Mouse (Mus musculus): ENCODE measurements around the gene Car7. TPM values are rescaled to one million over a fixed set of nuclear protein-coding genes. Genes with fewer than 3 reads are reported as not detected.

Car7 gene
- polyA plus RNA-seq, 1 experiment: 1.4 TPM

- H3K4me1 ChIP-seq (ENCODE audit: control insufficient read depth, insufficient read depth, insufficient read length): peaks cover 8% of the 10 kb centered on the region
- H3K27me3 ChIP-seq (ENCODE audit: control insufficient read depth, insufficient read depth, low read length): no peaks in the 10 kb centered on the region
- 1% methylated on average over 9 of the region's 9 CpGs for WGBS
- DNase-seq (ENCODE audit: low read depth in 1 of 2, low spot score in 2 of 2): peak in 1 of 2 experiments; percentile 30
- peak overlapping the region; percentile 59 for H3K4me3 ChIP-seq (ENCODE audit: extremely low read depth, insufficient read depth, insufficient read length)
- peak overlapping the region; percentile 6; the same call in 1 of the 2 replicates for H3K27ac ChIP-seq (ENCODE audit: insufficient read depth, low read length)
- no peak for TF ChIP-seq POLR2A (IDR thresholded peaks at IDR 0.05; ENCODE audit: low read depth, low read length)
- TF ChIP-seq CTCF (IDR thresholded peaks at IDR 0.05; ENCODE audit: extremely low read depth, insufficient read depth, insufficient read length, insufficient replicate concordance): no peak
- H3K36me3 ChIP-seq (ENCODE audit: control insufficient read depth, insufficient read depth, low read length): no peaks in the 10 kb centered on the region; the same call in none of the 2 replicates
These were observed 271 bp downstream of the Car7 start for GRCm38 (mm10) chr8:104534779-104535141.

- Histone ChIP-seq H3K27ac (ENCODE audit: insufficient read depth, low read length) (no peak overlapping the region), H3K4me1 (ENCODE audit: control insufficient read depth, insufficient read depth, insufficient read length) (peaks cover 8% of the 10 kb centered on the region), H3K27me3 (ENCODE audit: control insufficient read depth, insufficient read depth, low read length) (no peaks in the 10 kb centered on the region), H3K36me3 (ENCODE audit: control insufficient read depth, insufficient read depth, low read length) (no peaks in the 10 kb centered on the region), H3K4me3 (ENCODE audit: extremely low read depth, insufficient read depth, insufficient read length) (peak overlapping the region; percentile 59)
- TF ChIP-seq CTCF (IDR thresholded peaks at IDR 0.05; ENCODE audit: extremely low read depth, insufficient read depth, insufficient read length, insufficient replicate concordance) (no peak), POLR2A (IDR thresholded peaks at IDR 0.05; ENCODE audit: low read depth, low read length) (no peak)
- no peak for DNase-seq (ENCODE audit: low read depth in 1 of 2, low spot score in 2 of 2)
- WGBS: 10% methylated on average over 7 of the region's 7 CpGs
These were observed 889 bp downstream of the Car7 start for GRCm38 (mm10) chr8:104535378-104535777.

- no peak overlapping the region for H3K27ac ChIP-seq (ENCODE audit: insufficient read depth, low read length)
- DNase-seq (ENCODE audit: low read depth in 1 of 2, low spot score in 2 of 2): no peak
- no peaks in the 10 kb centered on the region for H3K36me3 ChIP-seq (ENCODE audit: control insufficient read depth, insufficient read depth, low read length)
- H3K4me3 ChIP-seq (ENCODE audit: extremely low read depth, insufficient read depth, insufficient read length): no peak overlapping the region
- WGBS: 70% methylated on average over 4 of the region's 4 CpGs
- TF ChIP-seq CTCF (IDR thresholded peaks at IDR 0.05; ENCODE audit: extremely low read depth, insufficient read depth, insufficient read length, insufficient replicate concordance) (no peak), POLR2A (IDR thresholded peaks at IDR 0.05; ENCODE audit: low read depth, low read length) (no peak)
- H3K27me3 ChIP-seq (ENCODE audit: control insufficient read depth, insufficient read depth, low read length): peaks cover 6% of the 10 kb centered on the region
- peaks cover 13% of the 10 kb centered on the region for H3K4me1 ChIP-seq (ENCODE audit: control insufficient read depth, insufficient read depth, insufficient read length)
These were observed 1.5 kb downstream of the Car7 start for GRCm38 (mm10) chr8:104536028-104536427.

GRCm38 (mm10) chr8:104538896-104539295, 4.4 kb downstream of the Car7 start:
- no peaks in the 10 kb centered on the region for H3K36me3 ChIP-seq (ENCODE audit: control insufficient read depth, insufficient read depth, low read length)
- peaks cover 12% of the 10 kb centered on the region for H3K4me1 ChIP-seq (ENCODE audit: control insufficient read depth, insufficient read depth, insufficient read length)
- no peak overlapping the region for H3K27ac ChIP-seq (ENCODE audit: insufficient read depth, low read length)
- TF ChIP-seq CTCF (IDR thresholded peaks at IDR 0.05; ENCODE audit: extremely low read depth, insufficient read depth, insufficient read length, insufficient replicate concordance): no peak
- no peak for TF ChIP-seq POLR2A (IDR thresholded peaks at IDR 0.05; ENCODE audit: low read depth, low read length)
- DNase-seq (ENCODE audit: low read depth in 1 of 2, low spot score in 2 of 2): no peak
- WGBS: 94% methylated on average over 4 of the region's 4 CpGs
- no peak overlapping the region for H3K4me3 ChIP-seq (ENCODE audit: extremely low read depth, insufficient read depth, insufficient read length)
- peaks cover 20% of the 10 kb centered on the region for H3K27me3 ChIP-seq (ENCODE audit: control insufficient read depth, insufficient read depth, low read length)

- H3K27me3 ChIP-seq (ENCODE audit: control insufficient read depth, insufficient read depth, low read length): peaks cover 20% of the 10 kb centered on the region
- H3K27ac ChIP-seq (ENCODE audit: insufficient read depth, low read length): no peak overlapping the region
- no peak for DNase-seq (ENCODE audit: low read depth in 1 of 2, low spot score in 2 of 2)
- no peaks in the 10 kb centered on the region for H3K36me3 ChIP-seq (ENCODE audit: control insufficient read depth, insufficient read depth, low read length)
- no peak overlapping the region for H3K4me3 ChIP-seq (ENCODE audit: extremely low read depth, insufficient read depth, insufficient read length)
- TF ChIP-seq CTCF (IDR thresholded peaks at IDR 0.05; ENCODE audit: extremely low read depth, insufficient read depth, insufficient read length, insufficient replicate concordance) (no peak), POLR2A (IDR thresholded peaks at IDR 0.05; ENCODE audit: low read depth, low read length) (no peak)
- H3K4me1 ChIP-seq (ENCODE audit: control insufficient read depth, insufficient read depth, insufficient read length): peaks cover 12% of the 10 kb centered on the region
- 95% methylated on average over 2 of the region's 2 CpGs for WGBS
These were observed 5.1 kb downstream of the Car7 start for GRCm38 (mm10) chr8:104539566-104539965.

GRCm38 (mm10) chr8:104540238-104540637, 5.7 kb downstream of the Car7 start:
- no peak for DNase-seq (ENCODE audit: low read depth in 1 of 2, low spot score in 2 of 2)
- H3K36me3 ChIP-seq (ENCODE audit: control insufficient read depth, insufficient read depth, low read length): no peaks in the 10 kb centered on the region
- TF ChIP-seq CTCF (IDR thresholded peaks at IDR 0.05; ENCODE audit: extremely low read depth, insufficient read depth, insufficient read length, insufficient replicate concordance): no peak
- no peak for TF ChIP-seq POLR2A (IDR thresholded peaks at IDR 0.05; ENCODE audit: low read depth, low read length)
- H3K27ac ChIP-seq (ENCODE audit: insufficient read depth, low read length): no peak overlapping the region
- WGBS: 61% methylated on average over 7 of the region's 7 CpGs
- peaks cover 20% of the 10 kb centered on the region for H3K27me3 ChIP-seq (ENCODE audit: control insufficient read depth, insufficient read depth, low read length)
- H3K4me1 ChIP-seq (ENCODE audit: control insufficient read depth, insufficient read depth, insufficient read length): peaks cover 12% of the 10 kb centered on the region
- no peak overlapping the region for H3K4me3 ChIP-seq (ENCODE audit: extremely low read depth, insufficient read depth, insufficient read length)

GRCm38 (mm10) chr8:104540710-104541514, 6.4 kb downstream of the Car7 start:
- 3% methylated on average over 76 of the region's 76 CpGs for WGBS
- H3K4me1 ChIP-seq (ENCODE audit: control insufficient read depth, insufficient read depth, insufficient read length): peaks cover 9% of the 10 kb centered on the region
- peak overlapping the region; percentile 30; the same call in 1 of the 2 replicates for H3K4me3 ChIP-seq (ENCODE audit: extremely low read depth, insufficient read depth, insufficient read length)
- TF ChIP-seq CTCF (IDR thresholded peaks at IDR 0.05; ENCODE audit: extremely low read depth, insufficient read depth, insufficient read length, insufficient replicate concordance) (no peak), POLR2A (IDR thresholded peaks at IDR 0.05; ENCODE audit: low read depth, low read length) (no peak)
- peaks cover 20% of the 10 kb centered on the region for H3K27me3 ChIP-seq (ENCODE audit: control insufficient read depth, insufficient read depth, low read length)
- DNase-seq (ENCODE audit: low read depth in 1 of 2, low spot score in 2 of 2): no peak
- no peak overlapping the region for H3K27ac ChIP-seq (ENCODE audit: insufficient read depth, low read length)
- H3K36me3 ChIP-seq (ENCODE audit: control insufficient read depth, insufficient read depth, low read length): no peaks in the 10 kb centered on the region
